Mouse (Mus musculus) thymus, postnatal 4 days (tissue): ENCODE measurements around the gene Spon1.
A peak's percentile ranks its signal among the peaks of the same experiment; 100 is the strongest.

ENCODE experiments used
- DNase-seq: peaks from one replicate; pipeline ENCODE4 v3.0.0; 2021

Spon1 gene

GRCm38 (mm10) chr7:113909161-113909825, 143.5 kb downstream of the Spon1 start:
- DNase-seq = no peak

- DNase-seq = no peak
Observed at GRCm38 (mm10) chr7:113910856-113911255, 145.1 kb downstream of the Spon1 start.

GRCm38 (mm10) chr7:113915936-113916335, 150.1 kb downstream of the Spon1 start:
- no peak for DNase-seq

GRCm38 (mm10) chr7:113918916-113919315, 153.1 kb downstream of the Spon1 start:
- no peak for DNase-seq

- DNase-seq = no peak
Observed at GRCm38 (mm10) chr7:113919505-113919904, 153.7 kb downstream of the Spon1 start.

- no peak for DNase-seq
Observed at GRCm38 (mm10) chr7:113920056-113920455, 154.3 kb downstream of the Spon1 start.

- no peak for DNase-seq
Observed at GRCm38 (mm10) chr7:113924561-113924960, 158.8 kb downstream of the Spon1 start.

GRCm38 (mm10) chr7:113950888-113951287, 185.1 kb downstream of the Spon1 start:
- no peak for DNase-seq

GRCm38 (mm10) chr7:113955431-113955830, 189.6 kb downstream of the Spon1 start:
- no peak for DNase-seq

GRCm38 (mm10) chr7:113960841-113961499, 195.2 kb downstream of the Spon1 start:
- DNase-seq = no peak

- no peak for DNase-seq
Observed at GRCm38 (mm10) chr7:113961500-113961895, 195.7 kb downstream of the Spon1 start.

GRCm38 (mm10) chr7:113962078-113962477, 196.3 kb downstream of the Spon1 start:
- no peak for DNase-seq

GRCm38 (mm10) chr7:113963766-113964165, 198.0 kb downstream of the Spon1 start:
- DNase-seq = no peak

- no peak for DNase-seq
Observed at GRCm38 (mm10) chr7:113965625-113966024, 199.8 kb downstream of the Spon1 start.

- no peak for DNase-seq
Observed at GRCm38 (mm10) chr7:113969182-113969581, 203.4 kb downstream of the Spon1 start.

- no peak for DNase-seq
Observed at GRCm38 (mm10) chr7:113972536-113972935, 206.7 kb downstream of the Spon1 start.

- DNase-seq = no peak
Observed at GRCm38 (mm10) chr7:113986406-113987134, 220.8 kb downstream of the Spon1 start.

GRCm38 (mm10) chr7:113988156-113988555, 222.4 kb downstream of the Spon1 start:
- no peak for DNase-seq

- DNase-seq = no peak
Observed at GRCm38 (mm10) chr7:113997675-113998354, 232.0 kb downstream of the Spon1 start.

GRCm38 (mm10) chr7:114004171-114004570, 238.4 kb downstream of the Spon1 start:
- DNase-seq = no peak

GRCm38 (mm10) chr7:114005499-114005898, 239.7 kb downstream of the Spon1 start:
- no peak for DNase-seq

GRCm38 (mm10) chr7:114006456-114006855, 240.7 kb downstream of the Spon1 start:
- DNase-seq = no peak

- DNase-seq = peak; percentile 62
Observed at GRCm38 (mm10) chr7:114007565-114007964, 241.8 kb downstream of the Spon1 start.
